Mouse (Mus musculus) neural tube, embryonic 11.5 days (tissue): Measurements from ENCODE around the gene Pfdn2. TPM values are rescaled to one million over a fixed set of nuclear protein-coding genes. Genes with fewer than 3 reads are reported as not detected.

Experiments used
- ATAC-seq: fragments of 200-750 bp; cut with Nextera tagmentation; 2 replicates; pipeline ENCODE4 v1.8.0; 2017; ENCODE audit warnings: moderate number of reproducible peaks, mild to moderate bottlenecking, moderate TSS enrichment, moderate library complexity; ENCODE audit not compliant: insufficient read depth, low FRiP score, low TSS enrichment
- DNase-seq: peaks from one replicate; pipeline ENCODE4 v3.0.0-alpha.2; 2015; ENCODE audit warnings: low spot score
- H3K27ac ChIP-seq: fragments of 300-500 bp; sonication (generic); 2 replicates; pipeline ENCODE4 v1.5.1; 2014; ENCODE audit warnings: low read depth, mild to moderate bottlenecking, low read length
- H3K27me3 ChIP-seq: fragments of 300-500 bp; sonication (generic); 2 replicates; pipeline ENCODE4 v1.6.1; 2014; ENCODE audit warnings: mild to moderate bottlenecking, low read length, mixed read lengths; ENCODE audit not compliant: control insufficient read depth, insufficient read depth
- H3K36me3 ChIP-seq: fragments of 300-500 bp; sonication (generic); 2 replicates; pipeline ENCODE4 v1.6.1; 2014; ENCODE audit warnings: mild to moderate bottlenecking, low read length, moderate library complexity, mixed read lengths; ENCODE audit not compliant: control insufficient read depth, insufficient read depth
- H3K4me1 ChIP-seq: fragments of 300-500 bp; sonication (generic); 2 replicates; pipeline ENCODE4 v1.6.1; 2014; ENCODE audit warnings: low read length, mixed read lengths; ENCODE audit not compliant: control insufficient read depth, insufficient read depth
- H3K4me2 ChIP-seq: fragments of 300-500 bp; sonication (generic); 2 replicates; pipeline ENCODE4 v1.6.1; 2014; ENCODE audit warnings: low read depth, mild to moderate bottlenecking, moderate library complexity
- H3K4me3 ChIP-seq: fragments of 300-500 bp; sonication (generic); 2 replicates; pipeline ENCODE4 v1.5.1; 2014; ENCODE audit warnings: low read depth, low read length
- H3K9ac ChIP-seq: fragments of 300-500 bp; sonication (generic); 2 replicates; pipeline ENCODE4 v1.6.1; 2014; ENCODE audit warnings: mild to moderate bottlenecking, low read length
- H3K9me3 ChIP-seq: fragments of 300-500 bp; sonication (generic); 2 replicates; pipeline ENCODE4 v1.6.1; 2016; ENCODE audit warnings: low read length; ENCODE audit not compliant: control insufficient read depth
- WGBS: fragments of 180-500 bp; shearing (Covaris S2); extraction: QIAGEN DNeasy Blood & Tissue Kit; methylation state at CpG from one replicate; pipeline ENCODE4 v1.1.7; 2014; 5-methylcytosine and 5-hydroxymethylcytosine counted together
- polyA plus RNA-seq: library from polyadenylated mRNA; unstranded; fragments of >200 nt; fragmentation: Nextera tagmentation; extraction: Ambion mirVana; gene quantifications from 2 replicates; pipeline ENCODE4 v1.2.1, GENCODE M21; 2014

Gene Pfdn2
- polyA plus RNA-seq, 1 experiment from 2014 or later, result 68.0 TPM

DNA sequence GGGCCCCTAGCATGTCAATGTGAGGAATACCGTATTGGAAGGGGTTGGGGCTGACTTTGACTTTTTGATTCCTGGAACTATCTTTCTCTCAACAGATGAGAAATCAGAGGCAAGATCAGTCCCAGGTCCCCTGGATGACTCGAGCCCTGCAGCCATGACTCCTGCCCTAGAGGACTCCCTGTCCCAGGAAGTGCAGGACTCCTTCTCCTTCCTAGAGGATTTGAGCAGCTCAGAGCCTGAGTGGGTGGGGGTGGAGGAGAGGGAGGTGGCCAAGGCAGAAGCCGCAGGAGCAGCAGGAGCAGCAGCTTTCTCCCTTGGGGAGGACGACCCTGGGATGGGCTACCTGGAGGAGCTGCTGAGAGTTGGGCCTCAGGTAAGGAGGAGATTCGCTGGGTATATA lies 61.8 kb downstream of the Pfdn2 start:
- H3K9me3 ChIP-seq, result no peaks in the 10 kb centered on the region
- H3K9ac ChIP-seq, result no peak overlapping the region
- WGBS, result 74% methylated on average over 5 of the region's 5 CpGs
- H3K27ac ChIP-seq, result no peak overlapping the region
- H3K36me3 ChIP-seq, result no peaks in the 10 kb centered on the region
- no peaks in the 10 kb centered on the region for H3K27me3 ChIP-seq
- H3K4me3 ChIP-seq, result no peak overlapping the region
- no peaks in the 10 kb centered on the region for H3K4me1 ChIP-seq
- H3K4me2 ChIP-seq, result no peak overlapping the region
- no peak for DNase-seq
- no peak for ATAC-seq

Other genes with a start within 250 kb of the Pfdn2 start
- 2.2 and 2.8 TPM in 2 replicates for gene Cfap126, start 231.8 kb upstream of the Pfdn2 start, polyA plus RNA-seq
- gene Sdhc, start 195.1 kb upstream of the Pfdn2 start, polyA plus RNA-seq, result 280 and 291 TPM in 2 replicates
- 2.9 and 4.2 TPM in 2 replicates for gene Mpz, start 195.0 kb upstream of the Pfdn2 start, polyA plus RNA-seq
- 3.8 and 4.8 TPM in 2 replicates for gene Pcp4l1, start 149.4 kb upstream of the Pfdn2 start, polyA plus RNA-seq
- 0.23 TPM in 1 of 2 replicates, not detected in the other for gene Nr1i3, start 131.7 kb upstream of the Pfdn2 start, polyA plus RNA-seq
- gene Tomm40l, start 123.2 kb upstream of the Pfdn2 start, polyA plus RNA-seq, result 24.8 and 36.6 TPM in 2 replicates
- gene Apoa2, start 120.6 kb upstream of the Pfdn2 start, polyA plus RNA-seq, result 4.6 and 4.9 TPM in 2 replicates
- gene Fcer1g, start 111.3 kb upstream of the Pfdn2 start, polyA plus RNA-seq, result 14.4 and 15.0 TPM in 2 replicates
- 4.7 and 5.0 TPM in 2 replicates for gene Adamts4, start 95.2 kb upstream of the Pfdn2 start, polyA plus RNA-seq
- 242 and 286 TPM in 2 replicates for gene Ndufs2, start 94.3 kb upstream of the Pfdn2 start, polyA plus RNA-seq
- gene B4galt3, start 75.3 kb upstream of the Pfdn2 start, polyA plus RNA-seq, result 67.4 and 70.6 TPM in 2 replicates
- 55.6 and 65.3 TPM in 2 replicates for gene Ppox, start 64.5 kb upstream of the Pfdn2 start, polyA plus RNA-seq
- 90.3 and 104 TPM in 2 replicates for gene Usp21, start 57.7 kb upstream of the Pfdn2 start, polyA plus RNA-seq
- gene Ufc1, start 50.6 kb upstream of the Pfdn2 start, polyA plus RNA-seq, result 102 and 103 TPM in 2 replicates
- gene Dedd, start 16.5 kb upstream of the Pfdn2 start, polyA plus RNA-seq, result 50.4 and 57.6 TPM in 2 replicates
- 30.7 and 34.0 TPM in 2 replicates for gene Nit1, start within 50 bp of the Pfdn2 start, polyA plus RNA-seq
- 2.1 and 2.2 TPM in 2 replicates for gene Klhdc9, start 15.1 kb downstream of the Pfdn2 start, polyA plus RNA-seq
- 1.1 and 1.7 TPM in 2 replicates for gene Nectin4, start 24.4 kb downstream of the Pfdn2 start, polyA plus RNA-seq
- gene Arhgap30, start 43.3 kb downstream of the Pfdn2 start, polyA plus RNA-seq, result 0.41 and 0.78 TPM in 2 replicates
- gene Usf1, start 65.6 kb downstream of the Pfdn2 start, polyA plus RNA-seq, result 151 and 162 TPM in 2 replicates
- gene Tstd1, start 73.2 kb downstream of the Pfdn2 start, polyA plus RNA-seq, result 3.6 and 3.8 TPM in 2 replicates
- gene F11r, start 91.9 kb downstream of the Pfdn2 start, polyA plus RNA-seq, result 16.9 and 21.0 TPM in 2 replicates
- 13.2 and 15.7 TPM in 2 replicates for gene Alyref2, start 157.8 kb downstream of the Pfdn2 start, polyA plus RNA-seq
- gene Itln1, start 189.6 kb downstream of the Pfdn2 start, polyA plus RNA-seq, result not detected in 2 replicates
- gene Cd244a, start 213.5 kb downstream of the Pfdn2 start, polyA plus RNA-seq, result 0.12 TPM in 1 of 2 replicates, not detected in the other